Mouse (Mus musculus) stomach, embryonic 15.5 days (tissue): ENCODE measurements around the gene Tmem200c. TPM values are rescaled to one million over a fixed set of nuclear protein-coding genes. Genes with fewer than 3 reads are reported as not detected.
A peak's percentile ranks its signal among the peaks of the same experiment; 100 is the strongest.

Experiments used
- ATAC-seq: fragments of 200-750 bp; cut with Nextera tagmentation; 2 replicates; pipeline ENCODE4 v1.8.0; 2017; ENCODE audit warnings: low read depth, moderate number of reproducible peaks, moderate TSS enrichment; ENCODE audit not compliant: insufficient read depth, low FRiP score
- H3K27ac ChIP-seq: fragments of 300-500 bp; sonication (generic); 2 replicates; pipeline ENCODE4 v1.5.1; 2015; ENCODE audit warnings: mild to moderate bottlenecking, inconsistent platforms
- H3K27me3 ChIP-seq: fragments of 300-500 bp; sonication (generic); replicated peaks from 2 replicates; pipeline ENCODE4 v1.6.1; 2015; ENCODE audit warnings: inconsistent platforms
- H3K36me3 ChIP-seq: fragments of 300-500 bp; sonication (generic); 2 replicates; pipeline ENCODE4 v1.6.1; 2015; ENCODE audit warnings: inconsistent platforms
- H3K4me1 ChIP-seq: fragments of 300-500 bp; sonication (generic); 2 replicates; pipeline ENCODE4 v1.6.1; 2015; ENCODE audit warnings: inconsistent platforms
- H3K4me2 ChIP-seq: fragments of 300-500 bp; sonication (generic); 2 replicates; pipeline ENCODE4 v1.6.1; 2015; ENCODE audit warnings: mild to moderate bottlenecking, inconsistent platforms
- H3K4me3 ChIP-seq: fragments of 300-500 bp; sonication (generic); replicated peaks from 2 replicates; pipeline ENCODE4 v1.5.1; 2015; ENCODE audit warnings: inconsistent platforms
- H3K9ac ChIP-seq: fragments of 300-500 bp; sonication (generic); 2 replicates; pipeline ENCODE4 v1.6.1; 2015; ENCODE audit warnings: inconsistent platforms
- H3K9me3 ChIP-seq: fragments of 300-500 bp; sonication (generic); 2 replicates; pipeline ENCODE4 v1.6.1; 2016; ENCODE audit warnings: inconsistent platforms
- WGBS: fragments of 180-500 bp; shearing (Covaris S2); methylation state at CpG from one replicate; pipeline ENCODE4 v1.1.7; 2015; 5-methylcytosine and 5-hydroxymethylcytosine counted together
- polyA plus RNA-seq: library from polyadenylated mRNA; unstranded; fragments of >200 nt; fragmentation: Nextera tagmentation; extraction: Ambion mirVana; gene quantifications from 2 replicates; pipeline ENCODE4 v1.2.1, GENCODE M21; 2015

Gene Tmem200c
- polyA plus RNA-seq, 1 experiment from 2014 or later = 0.40 TPM

DNA sequence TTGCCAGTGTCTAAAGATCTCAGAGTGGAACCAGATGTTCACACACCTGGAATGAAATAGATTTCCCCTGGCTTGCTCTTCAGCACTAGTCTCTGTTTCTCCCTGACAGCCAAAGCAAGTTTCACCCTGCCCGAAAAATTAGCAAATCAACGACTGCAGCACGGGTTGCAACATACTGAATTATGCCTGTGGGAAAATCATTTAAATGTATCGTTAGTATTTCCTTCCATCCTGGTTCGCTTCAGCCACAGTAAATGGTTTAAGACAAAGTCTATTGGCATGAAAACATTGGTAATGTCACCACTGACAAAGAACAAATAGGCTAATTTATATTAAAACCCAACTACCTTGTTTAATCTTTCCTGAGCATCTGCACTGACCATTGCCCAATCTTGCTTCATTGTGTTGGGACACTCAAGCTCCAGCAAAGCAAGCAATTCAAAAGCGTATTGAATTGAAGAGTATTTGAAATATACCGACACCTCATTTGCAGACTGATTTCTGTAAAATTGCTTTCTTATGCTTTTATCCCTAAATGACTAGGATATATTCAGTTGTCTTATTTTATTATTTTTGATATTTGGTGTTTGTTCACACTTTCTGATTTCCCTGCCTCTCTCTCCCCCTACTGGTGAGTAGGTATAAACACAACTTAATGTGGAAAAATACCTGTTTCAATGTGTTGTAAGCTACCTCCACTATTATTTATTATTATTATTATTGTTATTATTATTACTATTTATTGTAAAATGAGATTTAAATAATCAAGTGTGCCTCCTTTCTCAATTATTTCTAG lies 25.9 kb downstream of the Tmem200c start:
- Histone ChIP-seq H3K36me3 (no peaks in the 10 kb centered on the region), H3K4me3 (no peak overlapping the region), H3K27me3 (no peaks in the 10 kb centered on the region), H3K27ac (no peak overlapping the region), H3K4me2 (no peak overlapping the region), H3K9ac (no peak overlapping the region), H3K4me1 (no peaks in the 10 kb centered on the region), H3K9me3 (no peaks in the 10 kb centered on the region)
- WGBS = 78% methylated on average over 7 of the region's 7 CpGs
- ATAC-seq = no peak

DNA sequence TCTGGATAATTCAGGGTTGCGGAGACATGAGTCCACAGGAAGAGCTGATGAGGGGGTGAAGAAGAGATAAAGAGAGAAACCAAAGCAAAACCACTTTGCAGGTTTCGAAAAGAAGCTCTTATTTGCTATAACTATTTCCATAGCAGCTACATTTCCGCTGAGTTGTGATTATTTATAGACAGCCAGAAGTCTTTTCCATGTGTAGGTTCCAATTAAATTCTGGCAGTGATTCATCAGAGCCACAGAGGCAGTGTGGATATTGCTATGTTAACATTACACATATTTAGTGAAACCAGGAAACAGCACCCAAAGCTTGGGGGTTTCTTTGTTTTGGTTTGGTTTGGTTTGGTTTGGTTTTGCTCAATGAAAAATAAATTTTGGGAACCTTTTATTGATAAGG lies 37.8 kb downstream of the Tmem200c start:
- no peaks in the 10 kb centered on the region for H3K27me3 ChIP-seq
- no peak overlapping the region for H3K27ac ChIP-seq
- H3K4me1 ChIP-seq = no peaks in the 10 kb centered on the region
- no peak overlapping the region for H3K9ac ChIP-seq
- H3K4me3 ChIP-seq = no peak overlapping the region
- H3K9me3 ChIP-seq = no peaks in the 10 kb centered on the region
- WGBS = 75% methylated on average over 3 of the region's 3 CpGs
- H3K4me2 ChIP-seq = no peak overlapping the region
- H3K36me3 ChIP-seq = no peaks in the 10 kb centered on the region
- no peak for ATAC-seq

DNA sequence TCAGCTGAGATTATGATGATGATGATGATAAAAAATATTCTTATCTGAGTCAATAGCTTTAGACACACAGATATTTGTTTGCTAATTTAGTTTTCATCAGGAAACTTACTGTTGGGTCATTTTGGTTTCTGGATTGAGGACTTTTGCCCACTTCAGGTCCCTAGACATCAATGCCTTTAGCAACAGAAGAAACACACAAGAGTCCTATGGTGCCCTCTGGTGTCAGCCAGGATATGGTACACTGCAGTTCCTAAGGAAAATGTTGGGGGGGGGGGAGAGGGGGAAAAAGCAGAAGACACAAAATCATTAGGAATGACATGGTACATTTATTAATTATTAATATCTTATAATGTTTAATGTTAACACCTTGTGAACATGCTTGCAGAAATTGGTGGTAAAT lies 42.0 kb downstream of the Tmem200c start:
- no peak overlapping the region for H3K4me2 ChIP-seq
- no peak overlapping the region for H3K27ac ChIP-seq
- no peak for ATAC-seq
- no peak overlapping the region for H3K4me3 ChIP-seq
- H3K9me3 ChIP-seq = no peaks in the 10 kb centered on the region
- H3K27me3 ChIP-seq = no peaks in the 10 kb centered on the region
- no peaks in the 10 kb centered on the region for H3K36me3 ChIP-seq
- H3K9ac ChIP-seq = no peak overlapping the region
- H3K4me1 ChIP-seq = no peaks in the 10 kb centered on the region

DNA sequence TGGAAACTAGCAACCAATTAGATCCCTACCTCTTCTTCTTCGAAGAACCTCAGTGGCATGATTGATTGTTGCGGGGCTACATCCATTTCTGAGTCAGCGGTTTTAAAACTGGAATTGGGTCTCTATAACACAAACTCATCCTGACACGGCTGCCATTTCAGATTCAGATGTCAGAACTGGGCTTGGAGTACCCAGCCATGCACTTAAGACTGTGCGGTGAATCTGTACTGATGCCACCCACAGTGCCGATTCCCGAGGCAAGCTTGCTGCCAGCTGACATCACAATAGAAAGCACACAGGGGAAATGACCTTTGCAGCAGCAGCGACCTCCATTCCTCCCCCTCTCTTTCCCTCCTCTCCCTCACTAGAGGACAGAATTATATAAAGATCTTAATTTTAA lies 47.6 kb downstream of the Tmem200c start:
- no peaks in the 10 kb centered on the region for H3K36me3 ChIP-seq
- H3K27me3 ChIP-seq = no peaks in the 10 kb centered on the region
- H3K4me2 ChIP-seq = no peak overlapping the region
- H3K9ac ChIP-seq = no peak overlapping the region
- no peaks in the 10 kb centered on the region for H3K4me1 ChIP-seq
- ATAC-seq = no peak
- 63% methylated on average over 8 of the region's 8 CpGs for WGBS
- no peak overlapping the region for H3K4me3 ChIP-seq
- no peaks in the 10 kb centered on the region for H3K9me3 ChIP-seq
- no peak overlapping the region for H3K27ac ChIP-seq

- Histone ChIP-seq H3K27me3 (no peaks in the 10 kb centered on the region), H3K36me3 (no peaks in the 10 kb centered on the region), H3K9me3 (no peaks in the 10 kb centered on the region), H3K4me1 (no peaks in the 10 kb centered on the region), H3K4me2 (no peak overlapping the region), H3K27ac (no peak overlapping the region), H3K9ac (no peak overlapping the region), H3K4me3 (no peak overlapping the region)
- WGBS = 66% methylated on average over 5 of the region's 5 CpGs
- no peak for ATAC-seq
These were observed 48.8 kb downstream of the Tmem200c start for GRCm38 (mm10) chr17:68875251-68875650.

DNA sequence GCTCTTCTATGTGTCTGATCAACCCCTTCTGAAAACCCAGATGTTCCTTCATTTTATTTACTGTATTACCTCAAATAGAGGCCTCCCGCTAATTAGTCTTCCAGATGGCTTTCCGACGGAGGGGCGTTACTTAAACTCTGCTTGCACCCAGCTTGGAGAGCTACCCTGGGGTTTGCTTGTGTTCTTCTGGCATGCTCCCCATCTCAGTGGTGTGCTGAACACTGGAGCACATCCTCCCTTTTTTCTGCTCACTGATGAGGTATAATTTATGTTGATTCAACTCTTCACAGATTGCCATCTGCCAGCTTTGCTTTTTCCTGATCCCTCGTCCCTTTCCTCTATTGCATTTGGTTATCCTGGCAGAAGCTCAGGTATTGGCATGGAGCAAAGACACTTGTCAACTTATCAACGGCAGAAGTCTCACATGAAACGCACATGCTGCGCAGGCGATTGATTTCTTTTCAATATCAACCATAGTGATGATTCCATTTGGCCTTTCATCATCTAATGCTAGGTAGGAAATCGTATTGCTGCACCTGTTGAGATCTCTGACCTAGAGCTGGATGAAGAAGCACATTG lies 49.6 kb downstream of the Tmem200c start:
- H3K27ac ChIP-seq = no peak overlapping the region
- H3K4me2 ChIP-seq = no peak overlapping the region
- WGBS = 82% methylated on average over 10 of the region's 10 CpGs
- no peaks in the 10 kb centered on the region for H3K9me3 ChIP-seq
- no peak overlapping the region for H3K9ac ChIP-seq
- no peaks in the 10 kb centered on the region for H3K27me3 ChIP-seq
- H3K36me3 ChIP-seq = no peaks in the 10 kb centered on the region
- H3K4me1 ChIP-seq = no peaks in the 10 kb centered on the region
- ATAC-seq = no peak
- H3K4me3 ChIP-seq = no peak overlapping the region

DNA sequence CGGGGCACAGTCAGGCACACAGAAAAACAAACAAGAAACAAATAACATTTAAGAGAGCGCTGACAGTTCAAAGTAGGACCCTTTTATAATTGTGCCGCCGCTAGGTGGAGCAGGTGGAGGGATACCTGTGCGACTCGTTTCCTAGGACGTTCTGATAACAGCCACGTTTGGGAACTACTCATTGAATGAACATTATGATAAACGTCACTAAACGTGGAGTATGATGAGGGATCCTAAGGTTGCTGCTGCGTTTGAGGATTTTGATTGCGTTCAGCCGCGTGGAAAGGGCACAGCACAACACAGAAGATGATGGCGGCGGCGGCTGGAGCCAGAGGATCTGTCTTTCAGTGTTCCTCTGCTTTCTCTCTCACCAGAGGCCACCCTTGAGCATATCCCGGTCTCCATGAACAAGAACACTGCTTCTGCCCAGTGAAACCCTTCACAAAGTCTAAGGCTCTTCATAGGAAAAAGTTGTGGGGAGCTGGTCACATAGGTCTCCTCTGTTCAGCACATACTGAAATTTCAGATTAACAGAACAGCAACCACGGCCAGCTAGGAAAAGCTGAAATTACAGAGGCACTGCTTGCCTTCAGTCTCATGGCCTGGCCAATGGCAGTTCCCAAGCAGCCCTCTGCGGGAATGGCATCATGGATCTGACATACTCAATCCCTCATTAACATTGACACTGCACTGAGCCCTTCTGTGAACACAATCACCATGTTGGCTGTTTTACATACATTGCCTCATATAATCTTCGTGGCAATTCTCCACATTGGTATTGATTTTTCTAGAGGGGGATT lies 55.5 kb downstream of the Tmem200c start:
- Histone ChIP-seq H3K9me3 (no peaks in the 10 kb centered on the region), H3K27ac (no peak overlapping the region), H3K4me2 (peak overlapping the region; percentile 54), H3K4me3 (peak overlapping the region; percentile 32; the same call in 1 of the 2 replicates), H3K36me3 (no peaks in the 10 kb centered on the region), H3K9ac (no peak overlapping the region), H3K27me3 (no peaks in the 10 kb centered on the region), H3K4me1 (no peaks in the 10 kb centered on the region)
- ATAC-seq = no peak
- WGBS = 15% methylated on average over 21 of the region's 21 CpGs

DNA sequence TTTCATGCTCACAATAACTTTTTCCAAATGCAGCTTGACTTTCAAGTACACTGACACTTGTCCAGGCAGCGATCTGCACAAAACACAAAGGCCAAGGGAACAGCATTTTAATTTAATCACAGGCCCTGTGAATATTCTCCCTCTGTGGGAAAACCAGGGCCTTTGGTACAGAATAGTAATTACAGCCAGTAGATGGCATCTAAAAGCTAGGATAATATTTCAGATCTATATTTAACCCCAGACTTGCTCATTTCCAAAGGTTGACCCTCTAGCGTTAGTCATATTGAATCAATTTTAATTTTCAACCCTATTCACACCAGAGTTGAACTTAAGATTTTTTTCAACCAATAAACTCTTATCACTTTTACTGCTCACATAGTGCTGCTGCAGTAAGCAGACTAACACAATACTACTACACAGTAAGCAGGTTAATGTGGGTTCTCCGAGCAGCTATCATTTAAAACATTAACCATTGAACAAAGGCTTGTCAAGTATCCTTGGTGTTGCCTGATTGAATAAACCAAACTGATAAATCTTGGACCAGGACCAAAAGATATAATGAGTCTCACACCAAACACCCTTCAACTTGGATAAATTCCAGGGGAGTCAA lies 57.2 kb downstream of the Tmem200c start:
- Histone ChIP-seq H3K9me3 (no peaks in the 10 kb centered on the region), H3K4me3 (no peak overlapping the region), H3K4me2 (no peak overlapping the region), H3K4me1 (no peaks in the 10 kb centered on the region), H3K27me3 (no peaks in the 10 kb centered on the region), H3K36me3 (no peaks in the 10 kb centered on the region), H3K9ac (no peak overlapping the region), H3K27ac (no peak overlapping the region)
- WGBS = 61% methylated on average over 3 of the region's 3 CpGs
- ATAC-seq = no peak

GRCm38 (mm10) chr17:68890672-68891071 lies 64.2 kb downstream of the Tmem200c start:
- ATAC-seq = no peak
- 95% methylated on average over 3 of the region's 3 CpGs for WGBS
- Histone ChIP-seq H3K27ac (no peak overlapping the region), H3K4me2 (no peak overlapping the region), H3K36me3 (no peaks in the 10 kb centered on the region), H3K9ac (no peak overlapping the region), H3K9me3 (no peaks in the 10 kb centered on the region), H3K27me3 (no peaks in the 10 kb centered on the region), H3K4me1 (no peaks in the 10 kb centered on the region), H3K4me3 (no peak overlapping the region)

Other genes with a start within 250 kb of the Tmem200c start
- 57.2 and 71.0 TPM in 2 replicates for gene Epb41l3, start 249.1 kb downstream of the Tmem200c start, polyA plus RNA-seq